Mouse (Mus musculus): ENCODE results near the gene Camta2. TPM values are rescaled to one million over a fixed set of nuclear protein-coding genes. Genes with fewer than 3 reads are reported as not detected.

The Camta2 gene
- polyA plus RNA-seq (2012; ENCODE audit: insufficient read depth, insufficient read length, missing spikeins): 71.4 and 84.6 TPM in 2 replicates

GRCm38 (mm10) chr11:70687601-70688199, at the start of gene Camta2:
Gene Camta2 (minus strand): TSS chr11:70688105.
- peaks cover 44% of the 10 kb centered on the region for H3K4me1 ChIP-seq (ENCODE audit: control insufficient read depth, insufficient read depth, low read length)
- TF ChIP-seq POLR2A (IDR thresholded peaks at IDR 0.05; ENCODE audit: borderline replicate concordance, low read depth, low read length): no peak
- peak; percentile 70 for TF ChIP-seq CTCF (IDR thresholded peaks at IDR 0.05; ENCODE audit: low read depth, low read length)
- peak within 1 kb of the TSS; percentile 79 for H3K27ac ChIP-seq (ENCODE audit: insufficient read depth, low read depth, low read length)
- H3K4me3 ChIP-seq (ENCODE audit: insufficient read depth, low read length): peak within 1 kb of the TSS; percentile 86

GRCm38 (mm10) chr11:70733256-70733655, 45.4 kb upstream of the Camta2 start:
- no peak for TF ChIP-seq CTCF (IDR thresholded peaks at IDR 0.05; ENCODE audit: low read depth, low read length)
- no peak for TF ChIP-seq POLR2A (IDR thresholded peaks at IDR 0.05; ENCODE audit: borderline replicate concordance, low read depth, low read length)
- no peak overlapping the region for H3K27ac ChIP-seq (ENCODE audit: insufficient read depth, low read depth, low read length)
- no peak overlapping the region for H3K4me3 ChIP-seq (ENCODE audit: insufficient read depth, low read length)
- H3K4me1 ChIP-seq (ENCODE audit: control insufficient read depth, insufficient read depth, low read length): no peaks in the 10 kb centered on the region

- Histone ChIP-seq H3K27ac (ENCODE audit: insufficient read depth, low read depth, low read length) (no peak overlapping the region), H3K4me3 (ENCODE audit: insufficient read depth, low read length) (no peak overlapping the region), H3K4me1 (ENCODE audit: control insufficient read depth, insufficient read depth, low read length) (no peaks in the 10 kb centered on the region)
- TF ChIP-seq CTCF (IDR thresholded peaks at IDR 0.05; ENCODE audit: low read depth, low read length) (no peak), POLR2A (IDR thresholded peaks at IDR 0.05; ENCODE audit: borderline replicate concordance, low read depth, low read length) (no peak)
These were observed 43.3 kb upstream of the Camta2 start for GRCm38 (mm10) chr11:70731178-70731577.

GRCm38 (mm10) chr11:70730427-70731038, 42.6 kb upstream of the Camta2 start:
- Histone ChIP-seq H3K27ac (ENCODE audit: insufficient read depth, low read depth, low read length) (no peak overlapping the region), H3K4me1 (ENCODE audit: control insufficient read depth, insufficient read depth, low read length) (no peaks in the 10 kb centered on the region), H3K4me3 (ENCODE audit: insufficient read depth, low read length) (no peak overlapping the region)
- no peak for TF ChIP-seq POLR2A (IDR thresholded peaks at IDR 0.05; ENCODE audit: borderline replicate concordance, low read depth, low read length)
- TF ChIP-seq CTCF (IDR thresholded peaks at IDR 0.05; ENCODE audit: low read depth, low read length): no peak

DNA sequence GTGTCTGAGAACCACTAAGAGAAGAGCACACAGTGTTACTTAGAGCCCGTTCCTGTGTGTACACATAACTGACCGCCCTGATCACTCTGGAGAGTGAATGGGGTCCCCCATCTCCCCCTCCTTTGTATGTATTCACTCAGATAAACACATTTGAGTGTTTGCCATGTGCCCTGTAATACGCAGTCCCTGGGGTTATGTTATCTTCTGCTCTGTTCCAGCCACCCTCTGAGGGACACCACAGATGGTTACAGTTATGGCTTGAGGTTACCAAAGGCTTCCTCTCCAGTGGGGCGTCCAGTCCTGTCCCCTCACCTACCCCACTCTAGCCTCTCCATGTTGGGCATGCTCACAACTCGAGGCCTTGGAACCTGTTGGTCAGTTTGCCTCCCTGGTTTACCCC, 39.5 kb upstream of the Camta2 start:
- H3K27ac ChIP-seq (ENCODE audit: insufficient read depth, low read depth, low read length): no peak overlapping the region
- no peaks in the 10 kb centered on the region for H3K4me1 ChIP-seq (ENCODE audit: control insufficient read depth, insufficient read depth, low read length)
- TF ChIP-seq POLR2A (IDR thresholded peaks at IDR 0.05; ENCODE audit: borderline replicate concordance, low read depth, low read length): no peak
- no peak for TF ChIP-seq CTCF (IDR thresholded peaks at IDR 0.05; ENCODE audit: low read depth, low read length)
- no peak overlapping the region for H3K4me3 ChIP-seq (ENCODE audit: insufficient read depth, low read length)

- TF ChIP-seq CTCF (IDR thresholded peaks at IDR 0.05; ENCODE audit: low read depth, low read length) (no peak), POLR2A (IDR thresholded peaks at IDR 0.05; ENCODE audit: borderline replicate concordance, low read depth, low read length) (no peak)
- peaks cover 2% of the 10 kb centered on the region; the same call in 1 of the 2 replicates for H3K4me1 ChIP-seq (ENCODE audit: control insufficient read depth, insufficient read depth, low read length)
These were observed 38.7 kb upstream of the Camta2 start for GRCm38 (mm10) chr11:70726585-70726984.

GRCm38 (mm10) chr11:70724706-70725105, 36.8 kb upstream of the Camta2 start:
- no peak for TF ChIP-seq CTCF (IDR thresholded peaks at IDR 0.05; ENCODE audit: low read depth, low read length)
- TF ChIP-seq POLR2A (IDR thresholded peaks at IDR 0.05; ENCODE audit: borderline replicate concordance, low read depth, low read length): no peak
- H3K27ac ChIP-seq (ENCODE audit: insufficient read depth, low read depth, low read length): no peak overlapping the region
- H3K4me3 ChIP-seq (ENCODE audit: insufficient read depth, low read length): no peak overlapping the region
- peaks cover 16% of the 10 kb centered on the region for H3K4me1 ChIP-seq (ENCODE audit: control insufficient read depth, insufficient read depth, low read length)

More at GRCm38 (mm10) chr11:70726585-70726984, 38.7 kb upstream of the Camta2 start:
- Histone ChIP-seq H3K27ac (ENCODE audit: insufficient read depth, low read depth, low read length) (no peak overlapping the region), H3K4me3 (ENCODE audit: insufficient read depth, low read length) (no peak overlapping the region)

GRCm38 (mm10) chr11:70721072-70721471, 33.2 kb upstream of the Camta2 start:
- H3K4me3 ChIP-seq (ENCODE audit: insufficient read depth, low read length): no peak overlapping the region
- H3K4me1 ChIP-seq (ENCODE audit: control insufficient read depth, insufficient read depth, low read length): peaks cover 28% of the 10 kb centered on the region
- no peak for TF ChIP-seq POLR2A (IDR thresholded peaks at IDR 0.05; ENCODE audit: borderline replicate concordance, low read depth, low read length)
- no peak for TF ChIP-seq CTCF (IDR thresholded peaks at IDR 0.05; ENCODE audit: low read depth, low read length)
- H3K27ac ChIP-seq (ENCODE audit: insufficient read depth, low read depth, low read length): peak overlapping the region; percentile 57

DNA sequence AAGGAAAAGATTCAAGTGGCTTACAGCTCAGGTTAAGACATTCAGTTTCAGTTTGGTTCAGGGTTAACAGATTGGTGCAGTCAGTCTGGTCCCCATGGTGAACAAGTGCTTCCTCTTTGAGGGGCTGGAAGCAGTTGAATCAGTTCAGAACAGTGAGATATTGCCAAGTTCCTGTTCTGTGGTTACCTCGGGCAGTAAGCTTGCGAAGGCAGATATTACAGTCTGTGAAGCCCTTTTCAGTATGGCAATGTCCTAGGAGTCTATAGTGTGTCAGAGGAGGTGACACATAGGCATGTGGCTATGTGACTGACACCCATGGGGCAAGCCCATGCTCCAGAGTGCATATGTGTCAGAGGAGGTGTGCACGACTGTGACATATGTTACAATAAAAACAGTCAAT, 32.7 kb upstream of the Camta2 start:
- H3K4me1 ChIP-seq (ENCODE audit: control insufficient read depth, insufficient read depth, low read length): peaks cover 28% of the 10 kb centered on the region
- peak overlapping the region; percentile 9; the same call in 1 of the 2 replicates for H3K4me3 ChIP-seq (ENCODE audit: insufficient read depth, low read length)
- peak overlapping the region; percentile 71 for H3K27ac ChIP-seq (ENCODE audit: insufficient read depth, low read depth, low read length)
- TF ChIP-seq CTCF (IDR thresholded peaks at IDR 0.05; ENCODE audit: low read depth, low read length): no peak
- TF ChIP-seq POLR2A (IDR thresholded peaks at IDR 0.05; ENCODE audit: borderline replicate concordance, low read depth, low read length): no peak

- peaks cover 28% of the 10 kb centered on the region for H3K4me1 ChIP-seq (ENCODE audit: control insufficient read depth, insufficient read depth, low read length)
- TF ChIP-seq POLR2A (IDR thresholded peaks at IDR 0.05; ENCODE audit: borderline replicate concordance, low read depth, low read length) (no peak), CTCF (IDR thresholded peaks at IDR 0.05; ENCODE audit: low read depth, low read length) (no peak)
These were observed 30.6 kb upstream of the Camta2 start for GRCm38 (mm10) chr11:70718481-70718880.

More at GRCm38 (mm10) chr11:70718481-70718880, 30.6 kb upstream of the Camta2 start:
- Histone ChIP-seq H3K4me3 (ENCODE audit: insufficient read depth, low read length) (no peak overlapping the region), H3K27ac (ENCODE audit: insufficient read depth, low read depth, low read length) (no peak overlapping the region)

All from bone marrow macrophage, adult 2 months (primary cell).